Mouse (Mus musculus) forebrain, embryonic 12.5 days (tissue): ENCODE measurements at regions not wholly inside any gene's neighbourhood (a gene's known extent, or its start where the extent isn't known, plus 50 kb on each side); places are given as distances from the start of the nearest gene placed in this dataset.
A peak's percentile ranks its signal among the peaks of the same experiment; 100 is the strongest.
"Not testable (repeated sequence)": the region's sequence is repeated elsewhere in the genome, so short reads cannot be mapped to it uniquely, and the experiment has no call there.

Source experiments
- ATAC-seq: fragments of 200-750 bp; cut with Nextera tagmentation; 2 replicates; pipeline ENCODE4 v1.8.0; 2017; ENCODE audit warnings: moderate TSS enrichment; ENCODE audit not compliant: low FRiP score
- H3K27ac ChIP-seq: fragments of 300-500 bp; sonication (generic); 2 replicates; pipeline ENCODE4 v1.5.1; 2016; ENCODE audit warnings: mild to moderate bottlenecking
- H3K27me3 ChIP-seq: fragments of 300-500 bp; sonication (generic); 2 replicates; pipeline ENCODE4 v1.6.1; 2016; ENCODE audit warnings: mild to moderate bottlenecking
- H3K36me3 ChIP-seq: fragments of 300-500 bp; sonication (generic); replicated peaks from 2 replicates; pipeline ENCODE4 v1.6.1; 2016; ENCODE audit warnings: mild to moderate bottlenecking
- H3K4me1 ChIP-seq: fragments of 300-500 bp; sonication (generic); 2 replicates; pipeline ENCODE4 v1.6.1; 2016
- H3K4me2 ChIP-seq: fragments of 300-500 bp; sonication (generic); 2 replicates; pipeline ENCODE4 v1.6.1; 2016; ENCODE audit warnings: mild to moderate bottlenecking, moderate library complexity
- H3K4me3 ChIP-seq: fragments of 300-500 bp; sonication (generic); replicated peaks from 2 replicates; pipeline ENCODE4 v1.5.1; 2016; ENCODE audit warnings: mild to moderate bottlenecking
- H3K9ac ChIP-seq: fragments of 300-500 bp; sonication (generic); 2 replicates; pipeline ENCODE4 v1.6.1; 2016; ENCODE audit warnings: mild to moderate bottlenecking
- H3K9me3 ChIP-seq: fragments of 300-500 bp; sonication (generic); 2 replicates; pipeline ENCODE4 v1.6.1; 2016
- WGBS: fragments of 180-500 bp; shearing (Covaris S2); methylation state at CpG from one replicate; pipeline ENCODE4 v1.1.7; 2016; 5-methylcytosine and 5-hydroxymethylcytosine counted together

DNA sequence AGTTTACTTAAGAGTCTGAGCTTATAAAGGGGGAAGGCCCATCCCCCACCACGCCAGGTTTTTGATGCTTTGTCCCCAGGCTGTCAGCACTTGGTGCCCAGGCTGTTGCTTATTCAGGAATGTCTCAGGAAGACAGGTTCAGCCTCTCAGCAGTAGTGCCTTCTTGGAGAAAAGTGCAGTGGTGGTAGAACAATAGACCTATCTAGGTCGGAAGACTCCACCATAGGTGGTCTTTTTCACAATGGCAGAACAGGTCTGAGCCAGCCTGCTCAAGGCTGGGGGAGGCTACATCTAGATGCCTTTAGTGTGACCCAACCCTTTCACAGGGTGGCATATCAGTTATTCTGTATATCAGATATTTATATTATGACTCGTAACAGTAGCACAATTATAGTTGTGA lies 171.9 kb upstream of the Pum3 start:
- ATAC-seq: no peak
- no peaks in the 10 kb centered on the region for H3K9me3 ChIP-seq
- H3K27me3 ChIP-seq: 0 out of 2 replicates have a peak, but pooled peaks cover 3% of the 10 kb centered on the region
- H3K4me2 ChIP-seq: no peak overlapping the region
- peaks cover 13% of the 10 kb centered on the region for H3K4me1 ChIP-seq
- H3K27ac ChIP-seq: no peak overlapping the region
- H3K4me3 ChIP-seq: no peak overlapping the region
- H3K9ac ChIP-seq: no peak overlapping the region
- WGBS: 67% methylated on average over 3 of the region's 3 CpGs
- no peaks in the 10 kb centered on the region for H3K36me3 ChIP-seq

DNA sequence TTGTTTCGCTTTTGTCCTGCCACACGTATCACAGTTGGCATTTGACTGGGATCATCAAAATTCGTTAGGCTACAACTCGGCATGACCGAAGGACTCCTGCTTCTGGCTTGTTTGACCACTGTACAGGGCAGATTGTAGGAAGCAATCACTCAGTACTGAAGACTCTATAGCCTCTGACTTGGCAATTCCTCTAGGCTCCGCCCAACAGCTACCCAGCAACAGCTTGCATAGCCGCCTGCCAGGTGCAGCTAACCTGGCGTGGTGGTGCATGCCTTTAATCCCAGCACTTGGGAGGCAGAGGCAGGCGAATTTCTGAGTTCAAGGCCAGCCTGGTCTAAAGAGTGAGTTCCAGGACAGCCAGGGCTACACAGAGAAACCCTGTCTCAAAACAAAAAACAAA lies 170.8 kb upstream of the Pum3 start:
- 88% methylated on average over 9 of the region's 9 CpGs for WGBS
- peaks cover 13% of the 10 kb centered on the region for H3K4me1 ChIP-seq

DNA sequence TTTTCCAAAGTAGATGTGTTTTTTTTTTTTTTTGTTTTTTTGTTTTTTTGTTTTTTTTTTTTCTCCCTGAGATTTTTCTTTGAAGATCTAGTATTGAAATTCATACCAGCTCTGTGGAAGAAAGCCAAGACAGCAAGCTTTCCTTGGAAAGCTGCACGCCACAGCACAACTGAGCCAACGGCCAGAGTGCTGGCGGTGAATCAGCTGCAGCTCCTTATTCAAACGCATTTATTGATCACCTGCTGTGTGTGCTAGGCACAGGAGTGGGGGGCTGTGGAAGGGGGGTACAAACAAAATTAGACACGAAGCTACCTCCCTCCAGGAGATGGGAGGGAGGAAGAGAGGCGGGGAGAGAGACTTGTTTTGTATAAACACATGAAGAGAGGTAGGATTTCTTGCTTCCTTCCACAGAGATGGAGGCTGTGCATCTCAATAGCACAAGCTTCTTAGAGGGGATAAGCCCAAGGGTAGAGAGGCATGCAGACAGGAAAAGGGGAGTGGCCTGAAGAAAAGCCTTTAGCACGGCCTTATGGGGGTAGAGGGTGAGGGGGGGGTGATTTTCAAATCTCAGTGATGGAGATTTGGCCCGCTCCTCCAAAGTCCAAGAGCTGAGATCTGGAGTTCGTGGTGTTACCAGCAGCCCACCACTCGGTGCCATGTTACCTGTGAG lies 170.1 kb upstream of the Pum3 start:
- H3K27me3 ChIP-seq: 0 out of 2 replicates have a peak, but pooled peaks cover 3% of the 10 kb centered on the region
- 30% methylated on average over 10 of the region's 10 CpGs for WGBS
- no peak overlapping the region for H3K4me2 ChIP-seq
- H3K9ac ChIP-seq: no peak overlapping the region
- H3K27ac ChIP-seq: 0 out of 2 replicates have a peak overlapping the region, but pooled peaks have one; percentile 36
- no peaks in the 10 kb centered on the region for H3K36me3 ChIP-seq
- H3K9me3 ChIP-seq: no peaks in the 10 kb centered on the region
- no peak; the same call in 1 of the 2 replicates for ATAC-seq
- H3K4me1 ChIP-seq: peaks cover 13% of the 10 kb centered on the region
- no peak overlapping the region for H3K4me3 ChIP-seq

More for the DNA sequence above, 170.8 kb upstream of the Pum3 start:
- not testable (repeated sequence) for H3K36me3 ChIP-seq, H3K4me2 ChIP-seq, H3K9me3 ChIP-seq, ATAC-seq, H3K9ac ChIP-seq, H3K4me3 ChIP-seq, H3K27me3 ChIP-seq
- 0 out of 2 replicates have a peak overlapping the region, but pooled peaks have one; percentile 36 for H3K27ac ChIP-seq

DNA sequence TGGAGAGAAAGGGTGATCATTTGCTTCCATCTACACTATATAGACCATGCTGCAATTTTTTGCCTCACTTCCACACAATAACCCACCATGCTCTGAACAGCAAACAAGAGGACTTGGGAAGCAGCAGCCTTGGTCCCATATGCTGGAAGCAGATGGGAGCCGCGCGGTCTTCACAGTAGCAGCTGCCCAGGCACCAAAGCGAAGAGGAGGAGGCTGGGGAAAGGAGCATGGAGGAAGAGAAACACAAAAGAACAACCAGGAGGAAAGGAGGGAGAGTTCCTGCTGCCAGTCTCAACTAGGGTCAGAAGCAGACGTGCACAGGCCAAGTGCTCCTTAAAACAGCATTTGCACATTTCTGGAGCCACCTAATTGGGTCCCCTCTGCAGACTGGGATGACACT lies 168.7 kb upstream of the Pum3 start:
- Histone ChIP-seq H3K9ac (no peak overlapping the region), H3K27me3 (no peaks in the 10 kb centered on the region), H3K4me2 (no peak overlapping the region), H3K27ac (no peak overlapping the region), H3K4me3 (no peak overlapping the region), H3K4me1 (peaks cover 10% of the 10 kb centered on the region), H3K36me3 (no peaks in the 10 kb centered on the region), H3K9me3 (no peaks in the 10 kb centered on the region)
- no peak for ATAC-seq
- WGBS: 84% methylated on average over 5 of the region's 5 CpGs

DNA sequence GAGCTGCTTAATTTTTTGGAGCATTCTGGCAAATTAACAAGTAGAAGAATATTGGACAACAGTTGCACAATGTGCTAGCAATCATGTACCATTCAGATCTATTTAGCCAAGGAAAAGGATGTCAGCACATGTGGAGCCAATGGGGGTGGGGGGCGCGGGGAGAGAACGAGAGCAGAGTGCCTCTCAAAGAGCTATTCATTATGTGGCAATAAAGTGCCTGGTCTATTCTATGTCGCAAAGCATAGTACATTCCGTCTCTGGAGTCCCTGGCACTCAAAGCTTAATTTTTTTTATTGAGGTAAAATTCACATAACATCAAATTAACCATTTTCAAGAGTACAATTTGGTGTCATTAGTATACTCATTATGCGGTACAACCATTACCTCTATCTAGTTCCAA lies 155.9 kb upstream of the Pum3 start:
- 71% methylated on average over 6 of the region's 6 CpGs for WGBS
- Histone ChIP-seq H3K4me2 (no peak overlapping the region), H3K4me1 (peaks cover 10% of the 10 kb centered on the region), H3K27me3 (no peaks in the 10 kb centered on the region), H3K36me3 (no peaks in the 10 kb centered on the region), H3K9ac (no peak overlapping the region), H3K4me3 (no peak overlapping the region), H3K9me3 (no peaks in the 10 kb centered on the region), H3K27ac (no peak overlapping the region)
- no peak for ATAC-seq

DNA sequence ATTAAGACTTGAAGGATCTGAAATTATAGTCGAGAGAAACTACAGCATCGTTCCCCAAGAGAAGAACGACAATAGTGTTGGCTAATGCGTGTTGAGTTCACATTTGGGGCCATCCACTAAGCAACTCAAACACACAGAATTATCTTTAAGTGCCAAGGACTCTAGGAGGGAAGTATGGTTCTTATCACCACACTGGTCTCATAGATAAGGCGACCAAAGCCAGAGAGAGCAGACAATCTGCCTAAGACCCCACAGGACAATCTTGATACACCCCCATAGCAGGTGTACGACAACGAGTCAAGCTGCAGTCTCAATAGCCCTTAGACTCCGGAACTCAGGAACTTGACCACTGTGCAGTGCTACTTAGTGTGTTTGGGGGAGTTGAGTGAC lies 152.5 kb upstream of the Pum3 start:
- no peaks in the 10 kb centered on the region for H3K36me3 ChIP-seq
- H3K9ac ChIP-seq: no peak overlapping the region
- H3K9me3 ChIP-seq: no peaks in the 10 kb centered on the region
- peak; percentile 6; the same call in 1 of the 2 replicates for ATAC-seq
- 0 out of 2 replicates have a peak overlapping the region, but pooled peaks have one; percentile 36 for H3K27ac ChIP-seq
- H3K4me2 ChIP-seq: no peak overlapping the region
- peaks cover 10% of the 10 kb centered on the region for H3K4me1 ChIP-seq
- no peak overlapping the region for H3K4me3 ChIP-seq
- no peaks in the 10 kb centered on the region for H3K27me3 ChIP-seq
- WGBS: 81% methylated on average over 8 of the region's 8 CpGs

DNA sequence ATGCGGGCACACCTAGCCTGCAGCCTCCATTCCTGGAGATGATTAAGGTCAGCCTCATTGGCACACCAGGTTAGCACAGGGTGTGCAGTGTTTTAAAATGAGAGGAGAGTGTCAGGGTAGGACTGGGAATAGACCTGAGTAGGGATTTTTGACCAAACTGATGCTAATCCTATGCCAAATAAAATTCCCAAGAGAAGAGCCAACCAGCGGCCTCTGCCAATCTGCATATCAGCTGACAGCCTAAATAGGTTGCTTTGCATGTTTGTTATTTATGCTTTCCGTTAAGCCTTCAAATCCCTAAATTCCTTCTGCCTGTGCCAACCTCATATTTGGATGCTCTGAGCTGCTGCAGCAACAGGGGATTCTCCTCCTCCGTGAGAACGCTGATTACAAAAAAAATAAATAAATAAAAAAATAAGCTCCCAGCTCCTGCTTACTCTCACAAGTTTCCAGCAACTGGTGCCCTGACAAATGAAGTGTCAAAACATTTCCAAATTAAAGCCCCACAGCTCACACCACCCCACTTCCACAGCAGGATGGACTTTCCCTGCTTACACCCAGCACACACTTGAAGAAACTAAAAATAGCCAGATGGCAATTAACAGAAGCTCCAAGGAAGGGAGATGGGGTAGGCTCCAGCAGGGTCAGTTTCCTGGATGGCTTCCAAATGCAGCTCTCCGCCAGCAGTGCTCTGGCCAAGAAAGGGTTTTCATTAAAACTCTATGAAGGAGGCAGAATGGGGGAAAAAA lies 151.9 kb upstream of the Pum3 start:
- Histone ChIP-seq H3K4me2 (no peak overlapping the region), H3K9ac (no peak overlapping the region), H3K4me1 (peaks cover 10% of the 10 kb centered on the region), H3K36me3 (no peaks in the 10 kb centered on the region), H3K9me3 (no peaks in the 10 kb centered on the region), H3K27me3 (no peaks in the 10 kb centered on the region), H3K27ac (peak overlapping the region; percentile 53; the same call in 1 of the 2 replicates), H3K4me3 (no peak overlapping the region)
- 44% methylated on average over 6 of the region's 6 CpGs for WGBS
- ATAC-seq: peak; percentile 79; the same call in 1 of the 2 replicates

DNA sequence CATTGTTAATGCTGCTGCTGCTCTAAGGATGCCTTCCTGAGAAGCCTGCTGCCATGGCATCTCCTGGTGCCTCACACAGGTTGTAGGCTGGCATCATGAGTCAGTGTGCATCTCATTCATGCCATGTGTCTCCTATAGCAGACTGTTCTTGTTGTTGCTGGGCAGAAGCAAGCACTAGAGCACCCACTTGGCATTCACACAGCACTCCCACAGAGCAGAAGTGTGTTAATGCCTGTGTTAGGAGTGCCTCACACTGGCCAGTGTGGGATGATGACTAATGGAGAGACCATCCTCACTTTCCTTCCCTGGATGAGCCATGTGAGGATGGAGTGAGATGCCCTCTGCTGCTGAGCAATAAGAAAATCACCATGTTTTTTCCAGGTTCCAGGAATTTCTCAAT lies 146.9 kb upstream of the Pum3 start:
- ATAC-seq: no peak
- Histone ChIP-seq H3K27me3 (no peaks in the 10 kb centered on the region), H3K27ac (no peak overlapping the region), H3K4me2 (no peak overlapping the region), H3K9me3 (no peaks in the 10 kb centered on the region), H3K9ac (no peak overlapping the region), H3K4me3 (no peak overlapping the region), H3K36me3 (no peaks in the 10 kb centered on the region), H3K4me1 (peaks cover 5% of the 10 kb centered on the region)

DNA sequence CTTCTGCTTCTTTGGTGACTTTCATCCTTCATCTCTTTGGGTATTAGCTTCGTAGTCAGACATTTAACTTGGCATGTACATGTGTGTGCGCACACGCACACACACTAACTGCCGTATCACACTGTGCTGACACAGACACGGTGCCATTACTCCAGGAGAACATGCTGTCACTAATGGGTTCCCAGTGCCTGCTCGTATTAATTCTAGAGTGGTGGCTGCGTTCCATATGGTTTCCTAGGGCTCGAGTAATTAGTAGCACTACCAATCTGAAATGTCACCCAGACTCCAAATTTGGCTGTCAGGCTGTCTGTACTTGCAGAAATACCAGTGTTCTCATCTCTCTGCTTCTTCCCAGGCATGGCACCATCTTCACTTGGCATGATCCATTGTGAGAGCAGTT lies 137.3 kb upstream of the Pum3 start:
- H3K27ac ChIP-seq: no peak overlapping the region
- no peak overlapping the region for H3K4me3 ChIP-seq
- no peak overlapping the region for H3K4me2 ChIP-seq
- WGBS: 95% methylated on average over 8 of the region's 8 CpGs
- ATAC-seq: no peak
- no peaks in the 10 kb centered on the region for H3K36me3 ChIP-seq
- H3K9ac ChIP-seq: no peak overlapping the region
- H3K4me1 ChIP-seq: peaks cover 5% of the 10 kb centered on the region; the same call in 1 of the 2 replicates
- no peaks in the 10 kb centered on the region for H3K9me3 ChIP-seq
- no peaks in the 10 kb centered on the region for H3K27me3 ChIP-seq

DNA sequence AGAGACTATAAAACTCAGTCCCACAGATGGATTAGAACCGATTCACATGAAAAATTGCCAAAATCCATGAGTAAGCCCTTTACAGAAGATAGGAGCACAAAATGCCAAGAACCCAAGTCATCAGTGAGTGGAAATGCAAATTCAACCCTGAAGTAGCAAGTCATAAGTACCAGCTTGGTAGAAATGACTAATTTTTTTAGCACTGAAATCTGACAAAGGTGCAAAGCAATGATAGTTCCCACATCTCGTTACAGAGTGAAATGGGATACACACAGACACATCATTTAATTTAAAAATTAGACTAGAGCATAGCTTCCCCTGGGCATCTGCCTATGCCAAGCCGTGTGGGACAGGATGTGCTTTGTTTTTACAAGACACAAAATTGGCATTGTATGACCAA lies 136.4 kb upstream of the Pum3 start:
- no peak overlapping the region for H3K4me3 ChIP-seq
- H3K36me3 ChIP-seq: no peaks in the 10 kb centered on the region
- no peaks in the 10 kb centered on the region for H3K9me3 ChIP-seq
- H3K4me2 ChIP-seq: no peak overlapping the region
- no peaks in the 10 kb centered on the region for H3K27me3 ChIP-seq
- H3K27ac ChIP-seq: no peak overlapping the region
- no peak for ATAC-seq
- peaks cover 5% of the 10 kb centered on the region; the same call in 1 of the 2 replicates for H3K4me1 ChIP-seq
- 85% methylated on average over 3 of the region's 3 CpGs for WGBS
- H3K9ac ChIP-seq: no peak overlapping the region

DNA sequence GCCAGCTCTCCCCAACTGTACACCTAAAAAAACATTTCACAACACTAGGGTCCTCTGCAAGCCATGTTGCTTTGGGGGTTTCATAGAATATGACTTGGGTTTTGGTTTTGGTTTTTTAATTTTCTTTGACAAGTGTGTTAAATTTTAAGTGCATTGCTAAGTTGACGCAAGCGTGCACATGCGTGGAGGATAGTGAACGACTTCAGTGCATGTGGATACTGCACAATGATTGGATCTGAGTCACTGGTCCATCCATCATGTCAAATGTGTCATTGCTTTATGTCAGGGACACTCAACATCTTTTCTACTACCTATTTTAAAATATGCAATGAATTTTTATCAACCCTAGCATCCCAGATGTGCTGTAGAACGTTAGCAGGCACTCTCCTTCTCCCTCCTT lies 134.5 kb upstream of the Pum3 start:
- WGBS: 84% methylated on average over 5 of the region's 5 CpGs
- H3K4me2 ChIP-seq: no peak overlapping the region

DNA sequence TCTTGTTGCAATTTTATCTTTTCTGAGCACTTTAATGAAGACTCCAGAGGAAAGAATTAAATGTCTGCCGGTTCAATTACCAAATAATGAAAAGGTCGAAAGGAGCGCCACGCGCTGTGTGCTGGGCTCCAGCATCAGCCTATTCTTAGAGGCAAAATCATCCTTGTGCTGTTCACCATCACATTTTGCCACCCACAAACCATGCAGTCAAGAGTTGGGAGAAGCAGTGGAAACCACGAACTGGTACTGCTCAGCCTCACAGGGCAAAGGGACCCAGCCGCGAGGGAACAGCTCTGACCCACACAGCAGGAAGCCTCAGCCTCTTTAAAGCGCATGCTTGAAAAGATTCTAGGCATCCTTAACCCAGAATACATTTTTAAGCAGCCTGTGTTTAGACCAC lies 134.0 kb upstream of the Pum3 start:
- Histone ChIP-seq H3K9ac (no peak overlapping the region), H3K4me2 (no peak overlapping the region), H3K4me1 (peaks cover 5% of the 10 kb centered on the region; the same call in 1 of the 2 replicates), H3K9me3 (no peaks in the 10 kb centered on the region), H3K4me3 (no peak overlapping the region), H3K36me3 (no peaks in the 10 kb centered on the region), H3K27ac (no peak overlapping the region), H3K27me3 (no peaks in the 10 kb centered on the region)
- no peak for ATAC-seq
- 54% methylated on average over 9 of the region's 9 CpGs for WGBS

More for the DNA sequence above, 134.5 kb upstream of the Pum3 start:
- no peaks in the 10 kb centered on the region for H3K36me3 ChIP-seq
- H3K9me3 ChIP-seq: no peaks in the 10 kb centered on the region
- ATAC-seq: no peak
- peaks cover 5% of the 10 kb centered on the region; the same call in 1 of the 2 replicates for H3K4me1 ChIP-seq
- H3K4me3 ChIP-seq: no peak overlapping the region
- no peak overlapping the region for H3K9ac ChIP-seq
- no peak overlapping the region for H3K27ac ChIP-seq
- no peaks in the 10 kb centered on the region for H3K27me3 ChIP-seq

DNA sequence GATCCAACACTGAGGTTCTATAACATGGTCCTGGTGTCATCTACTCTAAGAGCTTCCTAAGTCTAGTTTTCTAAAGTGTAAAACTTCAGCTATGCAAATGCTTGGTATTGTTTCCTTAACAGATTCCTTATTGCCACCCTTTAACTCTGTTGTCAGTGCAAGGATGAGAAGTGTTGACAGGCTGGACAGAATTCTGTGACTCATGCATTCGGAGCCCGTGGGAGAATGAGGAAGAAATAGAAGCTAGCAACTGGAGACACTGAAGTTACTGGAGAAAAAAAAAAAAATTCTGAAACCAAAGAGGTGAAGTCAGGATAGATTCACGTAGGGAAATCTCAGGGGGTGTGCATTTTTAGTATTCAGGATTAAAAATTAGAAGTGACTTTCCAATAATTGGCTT lies 128.6 kb upstream of the Pum3 start:
- Histone ChIP-seq H3K4me2 (no peak overlapping the region), H3K9me3 (no peaks in the 10 kb centered on the region), H3K4me1 (no peaks in the 10 kb centered on the region), H3K9ac (no peak overlapping the region), H3K36me3 (no peaks in the 10 kb centered on the region), H3K4me3 (no peak overlapping the region), H3K27ac (no peak overlapping the region), H3K27me3 (no peaks in the 10 kb centered on the region)
- no peak for ATAC-seq
- WGBS: 77% methylated on average over 3 of the region's 3 CpGs
